Mouse (Mus musculus) neural tube, embryonic 12.5 days (tissue): ENCODE measurements around the gene Sytl2. TPM values are rescaled to one million over a fixed set of nuclear protein-coding genes. Genes with fewer than 3 reads are reported as not detected.

ENCODE experiments used
- ATAC-seq: fragments of 200-750 bp; cut with Nextera tagmentation; 2 replicates; pipeline ENCODE4 v1.8.0; 2017; ENCODE audit warnings: low read depth, mild to moderate bottlenecking, moderate TSS enrichment, moderate library complexity; ENCODE audit not compliant: low FRiP score
- H3K27ac ChIP-seq: fragments of 300-500 bp; sonication (generic); 2 replicates; pipeline ENCODE4 v1.5.1; 2016
- H3K27me3 ChIP-seq: fragments of 300-500 bp; sonication (generic); replicated peaks from 2 replicates; pipeline ENCODE4 v1.6.1; 2016; ENCODE audit warnings: mild to moderate bottlenecking
- H3K36me3 ChIP-seq: fragments of 300-500 bp; sonication (generic); 2 replicates; pipeline ENCODE4 v1.6.1; 2016; ENCODE audit warnings: mild to moderate bottlenecking
- H3K4me1 ChIP-seq: fragments of 300-500 bp; sonication (generic); 2 replicates; pipeline ENCODE4 v1.6.1; 2016
- H3K4me2 ChIP-seq: fragments of 300-500 bp; sonication (generic); replicated peaks from 2 replicates; pipeline ENCODE4 v1.6.1; 2016; ENCODE audit warnings: mild to moderate bottlenecking
- H3K4me3 ChIP-seq: fragments of 300-500 bp; sonication (generic); 2 replicates; pipeline ENCODE4 v1.5.1; 2016
- H3K9ac ChIP-seq: fragments of 300-500 bp; sonication (generic); 2 replicates; pipeline ENCODE4 v1.6.1; 2016; ENCODE audit warnings: mild to moderate bottlenecking
- H3K9me3 ChIP-seq: fragments of 300-500 bp; sonication (generic); 2 replicates; pipeline ENCODE4 v1.6.1; 2016; ENCODE audit warnings: mild to moderate bottlenecking
- WGBS: fragments of 180-500 bp; shearing (Covaris S2); methylation state at CpG from one replicate; pipeline ENCODE4 v1.1.7; 2016; 5-methylcytosine and 5-hydroxymethylcytosine counted together
- polyA plus RNA-seq: library from polyadenylated mRNA; unstranded; fragments of >200 nt; fragmentation: Nextera tagmentation; extraction: Ambion mirVana; gene quantifications from 2 replicates; pipeline ENCODE4 v1.2.1, GENCODE M21; 2016

The Sytl2 gene
- polyA plus RNA-seq, 1 experiment from 2014 or later: 5.8 TPM

GRCm38 (mm10) chr7:90319446-90319845, 17.4 kb downstream of the Sytl2 start:
- no peak overlapping the region for H3K4me2 ChIP-seq
- H3K36me3 ChIP-seq: no peaks in the 10 kb centered on the region
- ATAC-seq: no peak
- H3K4me3 ChIP-seq: no peak overlapping the region
- H3K27me3 ChIP-seq: no peaks in the 10 kb centered on the region
- H3K9ac ChIP-seq: no peak overlapping the region
- WGBS: 84% methylated on average over 1 of the region's 1 CpGs
- no peak overlapping the region for H3K27ac ChIP-seq
- no peaks in the 10 kb centered on the region for H3K9me3 ChIP-seq
- no peaks in the 10 kb centered on the region for H3K4me1 ChIP-seq

DNA sequence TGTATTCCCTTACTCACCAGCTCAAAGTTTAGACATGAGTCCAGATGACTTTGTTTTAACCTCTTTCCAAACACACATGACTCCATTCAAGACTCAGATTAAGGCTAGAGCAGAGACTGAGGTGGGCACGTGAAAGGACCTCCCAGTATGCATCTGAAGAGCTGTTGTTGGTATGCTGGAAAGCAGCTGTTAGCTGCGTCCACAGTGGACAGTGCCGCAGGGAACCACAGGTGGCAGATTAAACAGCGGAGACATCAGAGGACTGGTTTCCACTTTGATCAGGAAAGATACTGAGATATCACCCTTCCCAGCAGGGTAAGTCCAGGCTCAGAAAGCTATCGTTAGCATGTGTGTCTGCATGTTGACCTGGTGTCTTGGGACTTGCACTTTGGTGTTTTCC, 18.1 kb downstream of the Sytl2 start:
- no peak overlapping the region for H3K4me2 ChIP-seq
- no peaks in the 10 kb centered on the region for H3K4me1 ChIP-seq
- no peaks in the 10 kb centered on the region for H3K9me3 ChIP-seq
- 65% methylated on average over 5 of the region's 5 CpGs for WGBS
- no peak for ATAC-seq
- H3K36me3 ChIP-seq: no peaks in the 10 kb centered on the region
- H3K4me3 ChIP-seq: no peak overlapping the region
- H3K27ac ChIP-seq: no peak overlapping the region
- no peak overlapping the region for H3K9ac ChIP-seq
- H3K27me3 ChIP-seq: no peaks in the 10 kb centered on the region

- Histone ChIP-seq H3K9ac (no peak overlapping the region), H3K36me3 (no peaks in the 10 kb centered on the region), H3K4me1 (no peaks in the 10 kb centered on the region), H3K9me3 (no peaks in the 10 kb centered on the region), H3K27ac (no peak overlapping the region), H3K27me3 (no peaks in the 10 kb centered on the region), H3K4me2 (no peak overlapping the region), H3K4me3 (no peak overlapping the region)
- WGBS: 94% methylated on average over 4 of the region's 4 CpGs
- ATAC-seq: no peak
Measured at GRCm38 (mm10) chr7:90325166-90325565, 23.1 kb downstream of the Sytl2 start.

DNA sequence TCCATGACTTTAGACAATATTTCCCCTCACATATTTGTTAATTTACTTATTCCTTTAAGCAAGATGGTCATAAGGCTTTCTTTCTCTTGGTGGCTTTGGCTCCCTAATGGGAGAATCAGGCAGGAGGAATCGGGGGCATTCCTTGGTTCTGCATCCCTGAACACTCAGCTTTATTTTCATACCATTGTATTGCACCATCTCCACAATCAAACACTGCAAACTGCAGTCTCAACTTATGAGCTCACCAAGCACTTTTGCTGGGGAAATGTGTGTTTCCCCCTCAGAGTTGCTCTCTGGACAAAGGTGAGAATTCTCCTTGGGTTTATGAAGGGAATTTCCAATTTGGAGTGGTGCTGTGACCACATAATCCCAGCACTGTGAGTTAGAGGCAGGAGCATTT, 28.1 kb downstream of the Sytl2 start:
- H3K36me3 ChIP-seq: no peaks in the 10 kb centered on the region
- H3K9ac ChIP-seq: no peak overlapping the region
- H3K27me3 ChIP-seq: no peaks in the 10 kb centered on the region
- H3K4me3 ChIP-seq: no peak overlapping the region
- H3K4me1 ChIP-seq: no peaks in the 10 kb centered on the region
- H3K9me3 ChIP-seq: no peaks in the 10 kb centered on the region
- no peak overlapping the region for H3K4me2 ChIP-seq
- H3K27ac ChIP-seq: no peak overlapping the region
- WGBS: 77% methylated on average over 1 of the region's 1 CpGs
- ATAC-seq: no peak

DNA sequence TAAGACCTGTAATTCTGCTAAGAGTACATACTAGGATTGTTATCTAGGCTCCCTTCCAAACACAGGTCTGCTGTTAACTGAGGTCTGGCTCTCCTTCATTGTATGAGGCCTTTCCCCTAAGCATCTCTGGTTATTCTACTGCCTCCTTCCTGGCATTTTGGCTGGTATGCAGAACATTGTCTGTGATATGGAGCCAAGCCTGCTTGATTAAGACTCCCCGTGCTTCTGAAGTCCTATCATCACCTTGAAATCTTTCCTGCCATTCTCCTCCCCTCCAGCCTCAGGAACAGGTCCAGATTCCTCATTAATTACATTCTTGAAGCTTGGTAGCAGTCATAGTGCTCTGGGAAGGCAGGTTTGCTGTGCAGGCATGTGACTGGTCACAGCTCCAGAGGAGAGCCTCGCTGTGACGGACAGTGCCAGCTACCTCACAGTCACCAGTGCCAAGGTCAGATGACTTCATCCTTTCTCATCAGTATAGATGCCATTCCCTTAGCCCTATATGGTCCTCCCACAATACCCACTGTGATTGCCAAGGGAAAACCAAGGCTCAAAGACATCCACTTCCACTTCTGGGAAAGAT, 30.5 kb downstream of the Sytl2 start:
- Histone ChIP-seq H3K9ac (no peak overlapping the region), H3K4me3 (no peak overlapping the region), H3K27me3 (no peaks in the 10 kb centered on the region), H3K9me3 (no peaks in the 10 kb centered on the region), H3K4me1 (no peaks in the 10 kb centered on the region; the same call in 1 of the 2 replicates), H3K27ac (no peak overlapping the region), H3K36me3 (no peaks in the 10 kb centered on the region), H3K4me2 (no peak overlapping the region)
- ATAC-seq: no peak
- 91% methylated on average over 3 of the region's 3 CpGs for WGBS

GRCm38 (mm10) chr7:90334362-90334761, 32.3 kb downstream of the Sytl2 start:
- 86% methylated on average over 6 of the region's 6 CpGs for WGBS
- H3K27me3 ChIP-seq: no peaks in the 10 kb centered on the region
- H3K36me3 ChIP-seq: no peaks in the 10 kb centered on the region
- no peak overlapping the region for H3K4me3 ChIP-seq
- no peak overlapping the region for H3K27ac ChIP-seq
- ATAC-seq: no peak
- no peaks in the 10 kb centered on the region for H3K9me3 ChIP-seq
- no peak overlapping the region for H3K9ac ChIP-seq
- no peak overlapping the region for H3K4me2 ChIP-seq
- H3K4me1 ChIP-seq: no peaks in the 10 kb centered on the region; the same call in 1 of the 2 replicates

DNA sequence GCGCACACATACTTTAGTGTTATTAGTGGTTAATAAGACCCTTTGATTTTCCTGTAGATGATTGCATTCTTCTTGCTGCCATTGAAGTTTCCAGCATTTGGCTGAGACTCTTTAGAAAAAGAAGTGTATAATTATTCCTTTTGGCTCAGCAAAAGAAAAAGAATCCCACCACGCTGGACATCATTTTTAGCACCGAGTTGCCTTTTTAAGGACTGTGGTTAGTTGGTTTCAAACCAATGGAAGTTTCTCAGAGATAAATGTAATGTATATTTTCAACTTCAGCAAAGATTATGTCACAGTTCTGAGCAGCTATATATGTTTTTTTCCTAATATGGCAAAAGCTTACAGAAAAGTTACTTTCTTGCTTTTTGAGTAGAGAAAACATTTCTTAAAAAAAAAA, 32.8 kb downstream of the Sytl2 start:
- WGBS: 93% methylated on average over 3 of the region's 3 CpGs
- Histone ChIP-seq H3K27me3 (no peaks in the 10 kb centered on the region), H3K4me2 (no peak overlapping the region), H3K9me3 (no peaks in the 10 kb centered on the region), H3K9ac (no peak overlapping the region), H3K36me3 (no peaks in the 10 kb centered on the region), H3K4me1 (no peaks in the 10 kb centered on the region; the same call in 1 of the 2 replicates), H3K4me3 (no peak overlapping the region), H3K27ac (no peak overlapping the region)
- no peak for ATAC-seq

DNA sequence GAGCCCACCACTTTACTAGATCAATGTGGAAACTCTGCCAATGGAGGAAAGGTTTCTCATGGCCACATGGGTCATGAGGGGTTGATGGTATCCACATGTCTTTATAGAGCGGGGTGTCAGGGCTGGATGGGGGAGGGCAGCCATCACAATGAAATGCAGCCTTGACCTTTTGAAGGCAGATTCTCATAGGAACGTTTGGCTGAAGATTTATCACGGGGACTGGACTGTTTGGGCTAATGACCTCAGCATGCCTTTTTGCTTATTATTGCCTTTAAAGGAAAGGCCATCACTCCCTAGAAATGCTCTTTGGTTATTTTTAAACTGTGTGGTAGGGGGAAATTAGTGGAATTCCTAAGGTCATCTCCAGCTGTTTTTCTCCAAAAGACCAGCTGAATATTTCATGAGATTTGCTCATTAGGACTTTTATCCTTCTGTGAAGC, 33.7 kb downstream of the Sytl2 start:
- no peaks in the 10 kb centered on the region for H3K27me3 ChIP-seq
- H3K4me1 ChIP-seq: no peaks in the 10 kb centered on the region; the same call in 1 of the 2 replicates
- H3K9ac ChIP-seq: no peak overlapping the region
- H3K9me3 ChIP-seq: no peaks in the 10 kb centered on the region
- no peaks in the 10 kb centered on the region for H3K36me3 ChIP-seq
- no peak for ATAC-seq
- no peak overlapping the region for H3K4me3 ChIP-seq
- no peak overlapping the region for H3K27ac ChIP-seq
- H3K4me2 ChIP-seq: no peak overlapping the region
- 37% methylated on average over 3 of the region's 3 CpGs for WGBS

DNA sequence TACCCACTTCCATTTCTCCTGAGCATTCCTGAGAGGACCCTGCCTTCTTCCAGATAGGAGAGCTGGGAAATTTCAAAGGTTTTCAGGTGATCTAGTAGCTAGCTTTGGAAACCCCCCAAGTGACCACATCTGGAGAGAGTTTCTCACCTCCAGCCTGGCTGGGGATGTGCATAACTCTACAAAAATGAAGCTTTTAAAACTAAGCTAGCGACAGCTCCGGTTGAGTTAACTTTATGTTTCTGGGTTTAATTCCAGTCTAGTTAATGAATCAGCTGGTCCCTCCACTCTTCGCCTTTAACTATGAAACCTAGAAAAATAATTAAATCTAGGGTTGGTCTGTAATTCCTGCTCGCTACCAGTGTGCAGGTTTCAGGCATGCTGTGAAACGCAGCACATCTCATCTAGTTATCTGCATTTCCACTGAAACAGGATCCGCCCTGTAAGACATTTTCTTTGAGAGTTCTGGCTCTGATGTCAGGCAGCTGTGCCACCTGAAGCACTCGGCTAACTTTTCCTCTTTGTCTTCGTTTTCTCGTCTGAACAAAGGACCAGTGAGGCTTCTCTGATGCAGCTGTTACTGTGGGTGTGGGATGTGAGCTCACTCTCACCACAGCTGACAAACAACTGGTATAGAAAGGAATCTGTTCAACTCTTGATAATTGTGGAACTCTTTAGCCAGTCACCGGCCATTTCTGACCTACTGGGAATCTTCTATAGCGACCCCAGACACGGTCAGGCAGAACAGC, 39.3 kb downstream of the Sytl2 start:
- no peaks in the 10 kb centered on the region for H3K4me1 ChIP-seq
- H3K4me2 ChIP-seq: no peak overlapping the region
- no peaks in the 10 kb centered on the region for H3K36me3 ChIP-seq
- H3K9ac ChIP-seq: no peak overlapping the region
- ATAC-seq: no peak
- no peak overlapping the region for H3K4me3 ChIP-seq
- no peak overlapping the region for H3K27ac ChIP-seq
- 67% methylated on average over 12 of the region's 12 CpGs for WGBS
- no peaks in the 10 kb centered on the region for H3K9me3 ChIP-seq
- H3K27me3 ChIP-seq: no peaks in the 10 kb centered on the region

DNA sequence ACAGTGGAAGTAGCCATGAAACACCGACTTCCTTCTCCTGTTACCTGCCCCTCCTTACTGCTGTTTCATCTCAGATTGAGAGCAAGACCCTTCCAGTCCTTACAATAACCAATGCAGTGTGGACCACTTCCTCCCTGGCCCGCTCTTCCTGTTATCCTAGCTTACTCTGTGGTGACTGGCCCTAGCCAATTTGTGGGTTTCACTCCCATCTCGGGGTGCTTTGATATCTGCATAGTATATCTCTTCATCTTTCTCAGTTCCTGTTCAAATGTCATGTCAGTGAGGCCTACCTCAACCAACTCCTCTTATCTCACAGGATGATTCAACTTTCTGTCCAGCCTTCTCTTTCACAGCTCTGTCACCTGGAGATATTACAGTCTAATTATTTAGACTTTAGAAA, 42.9 kb downstream of the Sytl2 start:
- Histone ChIP-seq H3K4me1 (no peaks in the 10 kb centered on the region), H3K9ac (no peak overlapping the region), H3K4me2 (no peak overlapping the region), H3K27me3 (no peaks in the 10 kb centered on the region), H3K4me3 (no peak overlapping the region), H3K36me3 (no peaks in the 10 kb centered on the region), H3K9me3 (no peaks in the 10 kb centered on the region), H3K27ac (no peak overlapping the region)
- 83% methylated on average over 3 of the region's 3 CpGs for WGBS
- ATAC-seq: no peak

DNA sequence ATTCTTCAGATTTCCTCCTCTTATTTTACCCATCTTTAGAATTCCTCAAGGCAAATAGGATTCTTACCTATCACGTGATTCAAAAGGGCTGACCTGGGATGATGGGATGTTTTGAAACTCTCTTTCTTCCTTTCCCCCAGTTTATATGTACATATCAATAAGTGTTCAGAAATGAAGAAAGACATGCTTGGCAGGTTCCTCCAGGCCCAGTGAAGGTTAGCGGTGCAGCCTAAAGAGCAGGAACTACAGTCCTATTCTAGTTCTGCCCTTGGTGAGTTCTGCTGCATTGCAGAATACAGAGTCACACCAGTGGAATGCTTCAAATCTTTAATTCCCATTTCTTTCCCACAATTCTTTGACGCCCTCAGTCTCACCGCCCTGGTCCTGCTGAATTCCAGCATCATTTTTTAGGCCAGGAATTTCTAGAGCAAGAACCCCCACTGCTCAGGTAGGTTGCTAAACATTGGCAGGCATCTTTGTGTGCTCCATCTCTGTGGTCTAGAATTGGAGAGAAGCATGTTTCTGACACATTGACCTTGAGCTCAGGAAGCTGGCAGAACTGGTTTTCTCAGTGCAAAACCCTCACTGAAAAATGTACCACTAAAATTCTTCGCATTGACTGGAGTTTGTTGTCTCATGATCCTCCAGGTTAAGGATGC, 45.9 kb downstream of the Sytl2 start:
- H3K4me3 ChIP-seq: no peak overlapping the region

DNA sequence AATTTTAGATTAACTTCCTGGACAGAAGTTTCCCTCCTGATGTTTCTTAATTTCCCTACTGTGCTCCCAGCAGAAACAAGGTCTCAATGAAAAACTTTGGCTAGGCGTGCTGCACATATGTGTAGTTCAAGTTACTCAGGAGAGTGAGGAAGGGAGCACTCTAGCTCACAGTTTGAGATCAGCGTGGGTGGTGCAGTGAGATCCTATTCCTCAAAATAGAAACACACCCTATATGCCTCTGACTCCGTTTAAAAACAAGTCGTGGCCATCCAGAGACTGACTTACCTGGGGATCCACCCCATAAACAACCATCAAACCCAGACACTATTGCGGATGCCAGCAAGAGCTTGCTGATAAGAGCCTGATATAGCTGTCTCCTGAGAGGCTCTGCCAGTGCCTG, 47.0 kb downstream of the Sytl2 start:
- no peak overlapping the region for H3K27ac ChIP-seq
- WGBS: 83% methylated on average over 5 of the region's 5 CpGs
- no peaks in the 10 kb centered on the region for H3K9me3 ChIP-seq

More for the DNA sequence above, 45.9 kb downstream of the Sytl2 start:
- Histone ChIP-seq H3K4me2 (no peak overlapping the region), H3K9me3 (no peaks in the 10 kb centered on the region), H3K9ac (no peak overlapping the region), H3K36me3 (no peaks in the 10 kb centered on the region), H3K27me3 (no peaks in the 10 kb centered on the region), H3K4me1 (no peaks in the 10 kb centered on the region), H3K27ac (no peak overlapping the region)
- no peak for ATAC-seq
- 87% methylated on average over 5 of the region's 5 CpGs for WGBS

More for the DNA sequence above, 47.0 kb downstream of the Sytl2 start:
- Histone ChIP-seq H3K4me3 (no peak overlapping the region), H3K36me3 (no peaks in the 10 kb centered on the region), H3K4me2 (no peak overlapping the region), H3K27me3 (no peaks in the 10 kb centered on the region), H3K4me1 (no peaks in the 10 kb centered on the region), H3K9ac (no peak overlapping the region)
- no peak for ATAC-seq
